Mouse (Mus musculus) limb, embryonic 11.5 days (tissue): ENCODE measurements around the gene AL731706.1. TPM values are rescaled to one million over a fixed set of nuclear protein-coding genes. Genes with fewer than 3 reads are reported as not detected.

Experiments
- polyA plus RNA-seq: library from polyadenylated mRNA; unstranded; fragments of >200 nt; fragmentation: Nextera tagmentation; extraction: Ambion mirVana; gene quantifications from 2 replicates; pipeline ENCODE4 v1.2.1, GENCODE M21; 2014

Gene AL731706.1
- polyA plus RNA-seq, 1 experiment from 2014 or later = 30.3 TPM

Other genes starting within 250 kb of the AL731706.1 start
- gene Snap25, start 177.9 kb downstream of the AL731706.1 start, polyA plus RNA-seq = 0.44 and 0.93 TPM in 2 replicates
- gene AL731706.2, start 5.7 kb downstream of the AL731706.1 start, polyA plus RNA-seq = 24.2 and 25.8 TPM in 2 replicates
- 6.6 and 8.5 TPM in 2 replicates for gene Slx4ip, start 171 bp downstream of the AL731706.1 start, polyA plus RNA-seq
- 14.4 and 15.0 TPM in 2 replicates for gene Mkks, start within 50 bp of the AL731706.1 start, polyA plus RNA-seq
- 23.3 and 24.8 TPM in 2 replicates for gene Jag1, start 225.3 kb upstream of the AL731706.1 start, polyA plus RNA-seq